Mouse (Mus musculus): ENCODE measurements around the gene Foxd1. TPM values are rescaled to one million over a fixed set of nuclear protein-coding genes. Genes with fewer than 3 reads are reported as not detected.

Gene Foxd1
- polyA plus RNA-seq, 1 experiment from 2014 or later = not detected

GRCm38 (mm10) chr13:98367601-98368000 lies 13.6 kb downstream of the Foxd1 start:
- H3K9ac ChIP-seq (ENCODE audit: low read length) = no peak overlapping the region
- peaks cover 21% of the 10 kb centered on the region for H3K27me3 ChIP-seq (ENCODE audit: control insufficient read depth, insufficient read depth, low read length)
- DNase-seq (ENCODE audit: low spot score) (no peak), ATAC-seq (ENCODE audit: low FRiP score, low TSS enrichment) (no peak)
- H3K9me3 ChIP-seq (ENCODE audit: control insufficient read depth, low read length) = no peaks in the 10 kb centered on the region
- H3K4me1 ChIP-seq (replicated peaks; ENCODE audit: control insufficient read depth, insufficient read depth) = no peaks in the 10 kb centered on the region
- WGBS = 21% methylated on average over 3 of the region's 3 CpGs
- H3K4me2 ChIP-seq (replicated peaks; ENCODE audit: low read depth) = no peak overlapping the region
- no peak overlapping the region for H3K27ac ChIP-seq (replicated peaks)
- no peak overlapping the region for H3K4me3 ChIP-seq (ENCODE audit: low read depth, low read length)
- TF ChIP-seq EP300 (optimal IDR thresholded peaks at IDR 0.05) = no peak
- TF ChIP-seq CTCF (IDR thresholded peaks at IDR 0.05; ENCODE audit: low read depth) = no peak
- no peaks in the 10 kb centered on the region for H3K36me3 ChIP-seq (ENCODE audit: control insufficient read depth, insufficient read depth, low read length)

DNA sequence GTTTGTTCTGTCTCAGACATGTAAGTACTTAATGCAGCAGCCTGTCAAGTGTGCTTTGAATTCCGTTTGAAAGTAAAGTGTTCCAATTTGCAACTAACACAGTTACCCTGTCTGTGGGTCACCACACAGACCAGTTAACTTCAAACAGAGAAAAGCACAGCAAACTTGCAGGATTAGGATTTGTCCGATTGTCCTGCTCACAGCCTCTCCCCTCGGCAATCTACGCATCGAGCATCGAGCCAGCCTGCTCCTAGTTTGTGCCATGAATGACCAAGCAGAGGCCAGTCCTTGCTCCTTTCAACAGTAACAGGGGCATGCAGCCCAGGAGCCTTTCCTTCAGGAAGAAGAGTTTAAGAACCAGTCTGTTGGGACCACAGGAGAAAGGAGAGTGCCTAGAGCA lies 15.0 kb downstream of the Foxd1 start:
- DNase-seq (ENCODE audit: low spot score) = no peak
- Histone ChIP-seq H3K4me3 (ENCODE audit: low read depth, low read length) (no peak overlapping the region), H3K9ac (ENCODE audit: low read length) (no peak overlapping the region), H3K4me1 (replicated peaks; ENCODE audit: control insufficient read depth, insufficient read depth) (no peaks in the 10 kb centered on the region), H3K27ac (replicated peaks) (no peak overlapping the region), H3K27me3 (ENCODE audit: control insufficient read depth, insufficient read depth, low read length) (peaks cover 21% of the 10 kb centered on the region), H3K36me3 (ENCODE audit: control insufficient read depth, insufficient read depth, low read length) (no peaks in the 10 kb centered on the region), H3K4me2 (replicated peaks; ENCODE audit: low read depth) (no peak overlapping the region), H3K9me3 (ENCODE audit: control insufficient read depth, low read length) (no peaks in the 10 kb centered on the region)
- TF ChIP-seq EP300 (optimal IDR thresholded peaks at IDR 0.05) = no peak
- no peak for TF ChIP-seq CTCF (IDR thresholded peaks at IDR 0.05; ENCODE audit: low read depth)
- WGBS = 45% methylated on average over 6 of the region's 6 CpGs
- no peak for ATAC-seq (ENCODE audit: low FRiP score, low TSS enrichment)

GRCm38 (mm10) chr13:98374560-98374959 lies 20.5 kb downstream of the Foxd1 start:
- H3K4me3 ChIP-seq (ENCODE audit: low read depth, low read length) = no peak overlapping the region
- ATAC-seq (ENCODE audit: low FRiP score, low TSS enrichment) (no peak), DNase-seq (ENCODE audit: low spot score) (no peak)
- peaks cover 4% of the 10 kb centered on the region for H3K27me3 ChIP-seq (ENCODE audit: control insufficient read depth, insufficient read depth, low read length)
- H3K9ac ChIP-seq (ENCODE audit: low read length) = no peak overlapping the region
- 64% methylated on average over 8 of the region's 8 CpGs for WGBS
- no peaks in the 10 kb centered on the region for H3K4me1 ChIP-seq (replicated peaks; ENCODE audit: control insufficient read depth, insufficient read depth)
- no peak for TF ChIP-seq CTCF (IDR thresholded peaks at IDR 0.05; ENCODE audit: low read depth)
- no peak for TF ChIP-seq EP300 (optimal IDR thresholded peaks at IDR 0.05)
- no peak overlapping the region for H3K4me2 ChIP-seq (replicated peaks; ENCODE audit: low read depth)
- H3K9me3 ChIP-seq (ENCODE audit: control insufficient read depth, low read length) = no peaks in the 10 kb centered on the region
- H3K36me3 ChIP-seq (ENCODE audit: control insufficient read depth, insufficient read depth, low read length) = no peaks in the 10 kb centered on the region
- no peak overlapping the region for H3K27ac ChIP-seq (replicated peaks)

DNA sequence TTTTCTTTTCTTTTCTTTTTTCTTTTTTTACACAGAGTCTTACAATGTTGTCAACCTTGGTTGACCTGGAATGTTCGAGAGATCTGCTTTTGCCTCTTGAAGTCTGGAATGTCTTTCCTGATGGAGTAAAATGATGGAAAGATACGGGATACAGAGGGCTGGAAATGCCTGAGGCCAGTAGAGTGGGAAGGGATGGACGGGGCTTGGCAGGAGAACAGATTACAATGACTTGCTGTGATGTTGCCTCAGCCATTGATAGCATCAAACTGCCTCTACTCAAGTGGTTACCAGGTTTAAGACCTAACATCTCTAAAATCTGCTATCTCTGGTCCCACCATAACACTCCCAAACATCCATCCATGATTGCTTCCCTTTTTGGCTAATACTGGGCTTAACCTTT lies 20.9 kb downstream of the Foxd1 start:
- ATAC-seq (ENCODE audit: low FRiP score, low TSS enrichment) (no peak), DNase-seq (ENCODE audit: low spot score) (no peak)
- TF ChIP-seq EP300 (optimal IDR thresholded peaks at IDR 0.05) (no peak), CTCF (IDR thresholded peaks at IDR 0.05; ENCODE audit: low read depth) (no peak)
- Histone ChIP-seq H3K36me3 (ENCODE audit: control insufficient read depth, insufficient read depth, low read length) (no peaks in the 10 kb centered on the region), H3K4me1 (replicated peaks; ENCODE audit: control insufficient read depth, insufficient read depth) (no peaks in the 10 kb centered on the region), H3K27ac (replicated peaks) (no peak overlapping the region), H3K4me3 (ENCODE audit: low read depth, low read length) (no peak overlapping the region), H3K4me2 (replicated peaks; ENCODE audit: low read depth) (no peak overlapping the region), H3K9ac (ENCODE audit: low read length) (no peak overlapping the region), H3K27me3 (ENCODE audit: control insufficient read depth, insufficient read depth, low read length) (no peaks in the 10 kb centered on the region; the same call in 1 of the 2 replicates), H3K9me3 (ENCODE audit: control insufficient read depth, low read length) (no peaks in the 10 kb centered on the region)
- WGBS = 60% methylated on average over 3 of the region's 3 CpGs

DNA sequence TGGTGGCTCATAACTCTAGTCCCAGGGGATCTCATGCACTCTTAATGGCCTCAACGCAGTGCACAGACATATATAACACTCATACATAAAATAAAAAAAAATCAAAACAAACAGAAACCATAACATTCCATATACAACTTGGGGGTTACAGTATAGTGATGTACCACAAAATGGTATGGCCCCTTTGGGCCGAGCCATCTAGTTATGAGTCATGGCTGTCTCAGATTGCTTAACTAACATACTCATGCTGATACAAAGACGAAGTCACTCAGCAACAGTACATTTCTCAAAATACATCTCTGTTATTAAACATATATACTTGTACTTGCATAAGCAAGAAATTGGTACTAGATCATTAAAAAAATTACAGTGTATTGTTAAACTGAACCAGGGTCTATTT lies 23.7 kb downstream of the Foxd1 start:
- no peaks in the 10 kb centered on the region for H3K4me1 ChIP-seq (replicated peaks; ENCODE audit: control insufficient read depth, insufficient read depth)
- no peaks in the 10 kb centered on the region for H3K27me3 ChIP-seq (ENCODE audit: control insufficient read depth, insufficient read depth, low read length)
- no peak overlapping the region for H3K27ac ChIP-seq (replicated peaks)
- no peak for ATAC-seq (ENCODE audit: low FRiP score, low TSS enrichment)
- H3K4me3 ChIP-seq (ENCODE audit: low read depth, low read length) = no peak overlapping the region
- WGBS = 80% methylated on average over 3 of the region's 3 CpGs
- H3K4me2 ChIP-seq (replicated peaks; ENCODE audit: low read depth) = no peak overlapping the region
- H3K9ac ChIP-seq (ENCODE audit: low read length) = no peak overlapping the region
- no peak for DNase-seq (ENCODE audit: low spot score)
- no peaks in the 10 kb centered on the region for H3K36me3 ChIP-seq (ENCODE audit: control insufficient read depth, insufficient read depth, low read length)
- H3K9me3 ChIP-seq (ENCODE audit: control insufficient read depth, low read length) = no peaks in the 10 kb centered on the region
- no peak for TF ChIP-seq EP300 (optimal IDR thresholded peaks at IDR 0.05)
- no peak for TF ChIP-seq CTCF (IDR thresholded peaks at IDR 0.05; ENCODE audit: low read depth)

DNA sequence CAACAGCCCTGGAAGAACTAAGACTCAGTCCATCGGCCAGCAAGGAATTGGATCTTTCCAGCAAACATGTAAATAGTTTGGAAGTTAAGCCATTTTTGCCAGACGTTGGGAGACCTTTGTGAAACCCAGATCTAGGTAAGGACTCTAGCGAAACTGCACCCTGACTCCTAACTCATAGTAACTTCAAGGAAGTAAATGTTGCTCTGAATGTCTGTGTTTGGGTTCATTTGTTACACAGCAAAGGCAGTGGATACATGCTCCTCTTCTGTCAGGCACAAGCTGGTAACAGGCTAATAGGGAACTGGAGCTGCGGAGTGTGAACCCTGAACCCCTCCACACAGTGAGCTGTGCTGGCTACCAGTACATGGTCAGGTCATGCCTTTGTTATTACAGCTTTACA lies 28.7 kb downstream of the Foxd1 start:
- H3K4me2 ChIP-seq (replicated peaks; ENCODE audit: low read depth) = no peak overlapping the region
- DNase-seq (ENCODE audit: low spot score) (no peak), ATAC-seq (ENCODE audit: low FRiP score, low TSS enrichment) (no peak)
- no peak for TF ChIP-seq EP300 (optimal IDR thresholded peaks at IDR 0.05)
- TF ChIP-seq CTCF (IDR thresholded peaks at IDR 0.05; ENCODE audit: low read depth) = no peak
- H3K27me3 ChIP-seq (ENCODE audit: control insufficient read depth, insufficient read depth, low read length) = no peaks in the 10 kb centered on the region
- H3K27ac ChIP-seq (replicated peaks) = no peak overlapping the region
- no peaks in the 10 kb centered on the region for H3K4me1 ChIP-seq (replicated peaks; ENCODE audit: control insufficient read depth, insufficient read depth)
- no peak overlapping the region for H3K4me3 ChIP-seq (ENCODE audit: low read depth, low read length)
- no peaks in the 10 kb centered on the region for H3K9me3 ChIP-seq (ENCODE audit: control insufficient read depth, low read length)
- no peak overlapping the region for H3K9ac ChIP-seq (ENCODE audit: low read length)
- WGBS = 67% methylated on average over 4 of the region's 4 CpGs
- no peaks in the 10 kb centered on the region for H3K36me3 ChIP-seq (ENCODE audit: control insufficient read depth, insufficient read depth, low read length)

Measured in stomach, postnatal 0 days (tissue).